Mouse (Mus musculus) olfactory bulb, adult 2 months (tissue): ENCODE measurements at regions not wholly inside any gene's neighbourhood (a gene's known extent, or its start where the extent isn't known, plus 50 kb on each side); places are given as distances from the start of the nearest gene placed in this dataset.

Source experiments
- CTCF ChIP-seq: fragments of 200-500 bp; IDR thresholded peaks from 2 replicates; pipeline ENCODE4 v1.5.1; 2012; ENCODE audit warnings: low read depth, mild to moderate bottlenecking, low read length, moderate library complexity; ENCODE audit not compliant: insufficient read depth
- POLR2A ChIP-seq: fragments of 200-500 bp; IDR thresholded peaks from 2 replicates; pipeline ENCODE4 v1.6.1; 2012; ENCODE audit warnings: mild to moderate bottlenecking, low read depth, low read length, moderate library complexity; ENCODE audit not compliant: insufficient read depth

GRCm38 (mm10) chr7:115134926-115135575, 391.6 kb downstream of the Insc start:
- no peak for TF ChIP-seq CTCF
- no peak for TF ChIP-seq POLR2A
